Mouse (Mus musculus) hindbrain, embryonic 15.5 days (tissue): ENCODE data around the gene Aars. TPM values are rescaled to one million over a fixed set of nuclear protein-coding genes. Genes with fewer than 3 reads are reported as not detected.
"Not testable (repeated sequence)": the region's sequence is repeated elsewhere in the genome, so short reads cannot be mapped to it uniquely, and the experiment has no call there.

Source experiments
- ATAC-seq: fragments of 200-750 bp; cut with Nextera tagmentation; 2 replicates; pipeline ENCODE4 v1.8.0; 2017; ENCODE audit warnings: low read depth, moderate number of reproducible peaks, moderate TSS enrichment; ENCODE audit not compliant: low FRiP score
- H3K27ac ChIP-seq: fragments of 300-500 bp; sonication (generic); replicated peaks from 2 replicates; pipeline ENCODE4 v1.5.1; 2015; ENCODE audit warnings: mild to moderate bottlenecking, inconsistent platforms
- H3K27me3 ChIP-seq: fragments of 300-500 bp; sonication (generic); 2 replicates; pipeline ENCODE4 v1.6.1; 2015; ENCODE audit warnings: control low read depth, inconsistent platforms
- H3K36me3 ChIP-seq: fragments of 300-500 bp; sonication (generic); 2 replicates; pipeline ENCODE4 v1.6.1; 2015; ENCODE audit warnings: control low read depth, inconsistent platforms
- H3K4me1 ChIP-seq: fragments of 300-500 bp; sonication (generic); replicated peaks from 2 replicates; pipeline ENCODE4 v1.6.1; 2015; ENCODE audit warnings: control low read depth, inconsistent platforms
- H3K4me2 ChIP-seq: fragments of 300-500 bp; sonication (generic); 2 replicates; pipeline ENCODE4 v1.6.1; 2015; ENCODE audit warnings: moderate library complexity, mild to moderate bottlenecking, inconsistent platforms
- H3K4me3 ChIP-seq: fragments of 300-500 bp; sonication (generic); 2 replicates; pipeline ENCODE4 v1.5.1; 2015; ENCODE audit warnings: mild to moderate bottlenecking, inconsistent platforms
- H3K9ac ChIP-seq: fragments of 300-500 bp; sonication (generic); 2 replicates; pipeline ENCODE4 v1.6.1; 2015; ENCODE audit warnings: inconsistent platforms
- H3K9me3 ChIP-seq: fragments of 300-500 bp; sonication (generic); 2 replicates; pipeline ENCODE4 v1.6.1; 2016; ENCODE audit warnings: control low read depth, inconsistent platforms
- WGBS: fragments of 180-500 bp; shearing (Covaris S2); methylation state at CpG from one replicate; pipeline ENCODE4 v1.1.7; 2015; 5-methylcytosine and 5-hydroxymethylcytosine counted together
- polyA plus RNA-seq: library from polyadenylated mRNA; unstranded; fragments of >200 nt; fragmentation: Nextera tagmentation; extraction: Ambion mirVana; gene quantifications from 2 replicates; pipeline ENCODE4 v1.2.1, GENCODE M21; 2015

Aars gene
- polyA plus RNA-seq, 1 experiment from 2014 or later: 88.3 TPM

- Histone ChIP-seq H3K27me3 (no peaks in the 10 kb centered on the region), H3K36me3 (peaks cover 49% of the 10 kb centered on the region), H3K4me2 (peak within 1 kb of the TSS; percentile 97), H3K9me3 (no peaks in the 10 kb centered on the region), H3K9ac (peak within 1 kb of the TSS; percentile 82), H3K27ac (peak within 1 kb of the TSS; percentile 78), H3K4me3 (peak within 1 kb of the TSS; percentile 77), H3K4me1 (peaks cover 27% of the 10 kb centered on the region)
- ATAC-seq: peak; percentile 95
- under 1% methylated on average over 53 of the region's 68 CpGs for WGBS
Observed at GRCm38 (mm10) chr8:111056158-111056663, 23.3 kb downstream of the Aars start, which contains the start of gene Exosc6. Exosc6 (plus strand) TSS chr8:111056339.

GRCm38 (mm10) chr8:111056691-111057293, 23.8 kb downstream of the Aars start:
- ATAC-seq: 0 out of 2 replicates have a peak, but pooled peaks have one; percentile 32
- H3K9me3 ChIP-seq: no peaks in the 10 kb centered on the region
- H3K9ac ChIP-seq: peak overlapping the region; percentile 82
- H3K4me1 ChIP-seq: peaks cover 31% of the 10 kb centered on the region
- under 1% methylated on average over 62 of the region's 63 CpGs for WGBS
- H3K36me3 ChIP-seq: peaks cover 43% of the 10 kb centered on the region
- peak overlapping the region; percentile 78 for H3K27ac ChIP-seq
- peak overlapping the region; percentile 97 for H3K4me2 ChIP-seq
- H3K4me3 ChIP-seq: peak overlapping the region; percentile 77
- no peaks in the 10 kb centered on the region for H3K27me3 ChIP-seq

GRCm38 (mm10) chr8:111058946-111059572, 26.1 kb downstream of the Aars start:
- H3K9me3 ChIP-seq: no peaks in the 10 kb centered on the region
- H3K36me3 ChIP-seq: peaks cover 21% of the 10 kb centered on the region
- H3K4me2 ChIP-seq: no peak overlapping the region
- ATAC-seq: no peak
- 81% methylated on average over 2 of the region's 2 CpGs for WGBS
- H3K9ac ChIP-seq: no peak overlapping the region
- H3K27me3 ChIP-seq: no peaks in the 10 kb centered on the region
- no peak overlapping the region for H3K4me3 ChIP-seq
- H3K27ac ChIP-seq: no peak overlapping the region
- peaks cover 31% of the 10 kb centered on the region for H3K4me1 ChIP-seq

GRCm38 (mm10) chr8:111061688-111062071, 28.7 kb downstream of the Aars start:
- under 1% methylated on average over 14 of the region's 14 CpGs for WGBS
- no peaks in the 10 kb centered on the region for H3K9me3 ChIP-seq
- H3K4me2 ChIP-seq: peak overlapping the region; percentile 77
- peak overlapping the region; percentile 63 for H3K9ac ChIP-seq
- peak; percentile 15; the same call in 1 of the 2 replicates for ATAC-seq
- H3K27me3 ChIP-seq: no peaks in the 10 kb centered on the region
- H3K4me3 ChIP-seq: peak overlapping the region; percentile 59
- peaks cover 31% of the 10 kb centered on the region for H3K4me1 ChIP-seq
- 0 out of 2 replicates have a peak, but pooled peaks cover 4% of the 10 kb centered on the region for H3K36me3 ChIP-seq
- peak overlapping the region; percentile 83 for H3K27ac ChIP-seq

GRCm38 (mm10) chr8:111062072-111062757, 29.3 kb downstream of the Aars start:
- Histone ChIP-seq H3K4me3 (peak overlapping the region; percentile 59), H3K9me3 (no peaks in the 10 kb centered on the region), H3K36me3 (0 out of 2 replicates have a peak, but pooled peaks cover 4% of the 10 kb centered on the region), H3K4me2 (peak overlapping the region; percentile 77), H3K4me1 (peaks cover 26% of the 10 kb centered on the region), H3K27ac (peak overlapping the region; percentile 83), H3K27me3 (no peaks in the 10 kb centered on the region), H3K9ac (peak overlapping the region; percentile 63)
- peak; percentile 94 for ATAC-seq
- WGBS: under 1% methylated on average over 27 of the region's 27 CpGs

- peak overlapping the region; percentile 44 for H3K27ac ChIP-seq
- 0 out of 2 replicates have a peak, but pooled peaks cover 3% of the 10 kb centered on the region for H3K36me3 ChIP-seq
- H3K27me3 ChIP-seq: no peaks in the 10 kb centered on the region
- no peak for ATAC-seq
- peak overlapping the region; percentile 59 for H3K4me3 ChIP-seq
- no peak overlapping the region for H3K9ac ChIP-seq
- 47% methylated on average over 2 of the region's 2 CpGs for WGBS
- peak overlapping the region; percentile 77 for H3K4me2 ChIP-seq
- H3K9me3 ChIP-seq: no peaks in the 10 kb centered on the region
- H3K4me1 ChIP-seq: peaks cover 19% of the 10 kb centered on the region
Observed at GRCm38 (mm10) chr8:111062893-111063292, 29.9 kb downstream of the Aars start.

GRCm38 (mm10) chr8:111066308-111066707, 33.4 kb downstream of the Aars start:
- H3K9me3 ChIP-seq: no peaks in the 10 kb centered on the region
- H3K4me1 ChIP-seq: peaks cover 3% of the 10 kb centered on the region
- WGBS: 78% methylated on average over 4 of the region's 4 CpGs
- no peaks in the 10 kb centered on the region for H3K36me3 ChIP-seq
- H3K4me3 ChIP-seq: no peak overlapping the region
- no peaks in the 10 kb centered on the region for H3K27me3 ChIP-seq
- H3K9ac ChIP-seq: no peak overlapping the region
- H3K27ac ChIP-seq: no peak overlapping the region
- H3K4me2 ChIP-seq: no peak overlapping the region
- ATAC-seq: no peak

- ATAC-seq: no peak
- no peak overlapping the region for H3K9ac ChIP-seq
- H3K27ac ChIP-seq: no peak overlapping the region
- WGBS: 32% methylated on average over 10 of the region's 10 CpGs
- no peak overlapping the region for H3K4me3 ChIP-seq
- no peaks in the 10 kb centered on the region for H3K9me3 ChIP-seq
- H3K4me2 ChIP-seq: no peak overlapping the region
- H3K27me3 ChIP-seq: no peaks in the 10 kb centered on the region
- H3K4me1 ChIP-seq: no peaks in the 10 kb centered on the region; the same call in 1 of the 2 replicates
- H3K36me3 ChIP-seq: no peaks in the 10 kb centered on the region
Observed at GRCm38 (mm10) chr8:111067439-111067838, 34.5 kb downstream of the Aars start.

GRCm38 (mm10) chr8:111068660-111069059, 35.7 kb downstream of the Aars start:
- H3K9me3 ChIP-seq, ATAC-seq, H3K4me3 ChIP-seq, H3K27me3 ChIP-seq, H3K4me1 ChIP-seq, H3K9ac ChIP-seq, H3K4me2 ChIP-seq, H3K27ac ChIP-seq, H3K36me3 ChIP-seq: not testable (repeated sequence)
- 93% methylated on average over 9 of the region's 9 CpGs for WGBS

- Histone ChIP-seq H3K4me3 (no peak overlapping the region), H3K4me1 (no peaks in the 10 kb centered on the region), H3K9me3 (no peaks in the 10 kb centered on the region), H3K27ac (no peak overlapping the region), H3K4me2 (no peak overlapping the region), H3K9ac (no peak overlapping the region), H3K27me3 (no peaks in the 10 kb centered on the region), H3K36me3 (no peaks in the 10 kb centered on the region)
- no peak for ATAC-seq
- 69% methylated on average over 3 of the region's 3 CpGs for WGBS
Observed at GRCm38 (mm10) chr8:111075926-111076325, 43.0 kb downstream of the Aars start.

- Histone ChIP-seq H3K36me3 (no peaks in the 10 kb centered on the region), H3K4me2 (no peak overlapping the region), H3K4me3 (no peak overlapping the region), H3K9me3 (no peaks in the 10 kb centered on the region), H3K9ac (no peak overlapping the region), H3K27ac (no peak overlapping the region), H3K4me1 (0 out of 2 replicates have a peak, but pooled peaks cover 6% of the 10 kb centered on the region), H3K27me3 (no peaks in the 10 kb centered on the region)
- WGBS: 66% methylated on average over 5 of the region's 5 CpGs
- no peak for ATAC-seq
Observed at GRCm38 (mm10) chr8:111079461-111079860, 46.5 kb downstream of the Aars start.

GRCm38 (mm10) chr8:111079861-111080271, 46.9 kb downstream of the Aars start:
- H3K9me3 ChIP-seq: no peaks in the 10 kb centered on the region
- no peak for ATAC-seq
- H3K36me3 ChIP-seq: no peaks in the 10 kb centered on the region
- no peak overlapping the region for H3K9ac ChIP-seq
- no peaks in the 10 kb centered on the region for H3K27me3 ChIP-seq
- H3K4me2 ChIP-seq: no peak overlapping the region
- H3K27ac ChIP-seq: no peak overlapping the region
- H3K4me3 ChIP-seq: no peak overlapping the region
- H3K4me1 ChIP-seq: 0 out of 2 replicates have a peak, but pooled peaks cover 6% of the 10 kb centered on the region
- 35% methylated on average over 6 of the region's 6 CpGs for WGBS
